Comparison of ENCODE assay signal across 10 mouse cellular contexts in the genomic region with DNA sequence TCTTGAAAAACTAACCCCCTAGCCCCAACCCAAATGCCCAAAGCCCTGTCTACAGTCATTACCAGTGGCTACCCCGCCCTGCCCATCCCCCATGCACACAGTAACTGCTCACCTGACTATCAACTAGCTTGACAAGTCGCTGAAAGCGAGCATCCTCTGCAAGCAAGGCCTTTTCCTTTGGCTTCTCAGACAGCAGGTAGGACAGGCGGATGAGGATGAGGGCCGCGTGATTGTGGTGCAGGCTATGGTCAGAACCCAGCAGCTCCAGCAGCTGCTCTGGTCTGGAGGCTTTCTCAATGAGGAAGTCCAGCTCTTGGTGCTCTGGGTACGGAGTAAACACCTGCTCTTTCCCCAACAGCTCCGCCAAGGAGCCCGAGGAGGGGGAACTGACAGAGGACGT. TPM values are rescaled to one million over a fixed set of nuclear protein-coding genes. Genes with fewer than 3 reads are reported as not detected.
DNase-seq lines count a peak whose midpoint lies in the region; ATAC-seq and TF ChIP-seq lines count a peak whose summit lies in the region.
"Had no signal": no experiment of that assay in that cellular context is flagged by ENCODE, and none has a peak within 500 bp of the region (broad histone marks: within the 10 kb centered on the region; RNA-seq: fewer than 3 reads in every experiment).

No protein-coding gene starts in this region.

- WGBS in hindbrain, embryonic 10.5 days, result 91% methylated on average over 10 of the region's 10 CpGs
- 91% methylated on average over 10 of the region's 10 CpGs for WGBS in hindbrain, postnatal 0 days
- WGBS in intestine, postnatal 0 days, result 65% methylated on average over 10 of the region's 10 CpGs
- 90% methylated on average over 10 of the region's 10 CpGs for WGBS in neural tube, embryonic 15.5 days

- H3K4me2 ChIP-seq in hindbrain, postnatal 0 days (ENCODE audit: low read depth, low read length), result no peak overlapping the region
- peak overlapping the region; percentile 82 for H3K4me2 ChIP-seq in intestine, postnatal 0 days (replicated peaks; ENCODE audit: low read depth)
- peak overlapping the region; percentile 2; the same call in 1 of the 2 replicates for H3K4me2 ChIP-seq in neural tube, embryonic 15.5 days
- H3K4me2 ChIP-seq: neural tube, embryonic 12.5 days had no signal

- H3K27ac ChIP-seq in hindbrain, embryonic 10.5 days, result no peak overlapping the region
- H3K27ac ChIP-seq in hindbrain, postnatal 0 days, result no peak overlapping the region
- no peak overlapping the region for H3K27ac ChIP-seq in intestine, postnatal 0 days (ENCODE audit: low read depth, low read length)
- no peak overlapping the region for H3K27ac ChIP-seq in neural tube, embryonic 15.5 days (replicated peaks)
- H3K27ac ChIP-seq: hindbrain, embryonic 14.5 days; neural tube, embryonic 12.5 days had no signal

- no peak for TF ChIP-seq CTCF in hindbrain, postnatal 0 days (IDR thresholded peaks at IDR 0.05; ENCODE audit: low read depth)
- no peak for TF ChIP-seq CTCF in intestine, postnatal 0 days (IDR thresholded peaks at IDR 0.05; ENCODE audit: low read depth)

- no peak for DNase-seq in hindbrain, embryonic 10.5 days (ENCODE audit: low spot score)
- DNase-seq in hindbrain, postnatal 0 days (ENCODE audit: low spot score), result no peak
- DNase-seq in ZHBTc4 (ENCODE audit: low read depth, low spot score), result peak; percentile 51
- DNase-seq in gastrocnemius, postnatal 14 days, result no peak
- no peak for DNase-seq in lung, postnatal 14 days
- DNase-seq: lung, postnatal 10 days had no signal

- no peak overlapping the region for H3K9ac ChIP-seq in hindbrain, postnatal 0 days (replicated peaks; ENCODE audit: low read length)
- no peak overlapping the region for H3K9ac ChIP-seq in intestine, postnatal 0 days (ENCODE audit: low read depth, low read length)
- no peak overlapping the region for H3K9ac ChIP-seq in neural tube, embryonic 15.5 days (replicated peaks)
- H3K9ac ChIP-seq: hindbrain, embryonic 14.5 days; neural tube, embryonic 12.5 days had no signal

- no peaks in the 10 kb centered on the region for H3K27me3 ChIP-seq in hindbrain, embryonic 10.5 days (ENCODE audit: insufficient read depth, poor library complexity, severe bottlenecking)
- H3K27me3 ChIP-seq in hindbrain, postnatal 0 days (ENCODE audit: insufficient read depth, low read length), result no peaks in the 10 kb centered on the region
- H3K27me3 ChIP-seq in intestine, postnatal 0 days (replicated peaks; ENCODE audit: control insufficient read depth, insufficient read depth, low read length), result no peaks in the 10 kb centered on the region
- no peaks in the 10 kb centered on the region for H3K27me3 ChIP-seq in neural tube, embryonic 15.5 days (replicated peaks)
- H3K27me3 ChIP-seq: neural tube, embryonic 12.5 days had no signal

- peaks cover 28% of the 10 kb centered on the region for H3K4me1 ChIP-seq in hindbrain, embryonic 10.5 days (replicated peaks)
- H3K4me1 ChIP-seq in hindbrain, postnatal 0 days (ENCODE audit: insufficient read depth, low read length), result peaks cover 8% of the 10 kb centered on the region
- H3K4me1 ChIP-seq in intestine, postnatal 0 days (replicated peaks; ENCODE audit: control insufficient read depth, insufficient read depth, low read length), result no peaks in the 10 kb centered on the region
- H3K4me1 ChIP-seq in neural tube, embryonic 15.5 days, result peaks cover 36% of the 10 kb centered on the region

- no peaks in the 10 kb centered on the region for H3K9me3 ChIP-seq in hindbrain, embryonic 10.5 days
- H3K9me3 ChIP-seq in hindbrain, postnatal 0 days (ENCODE audit: low read length), result no peaks in the 10 kb centered on the region
- H3K9me3 ChIP-seq in intestine, postnatal 0 days (ENCODE audit: control insufficient read depth), result no peaks in the 10 kb centered on the region
- no peaks in the 10 kb centered on the region for H3K9me3 ChIP-seq in neural tube, embryonic 15.5 days (replicated peaks)
- H3K9me3 ChIP-seq: neural tube, embryonic 12.5 days had no signal

- intact Hi-C loops in gastrocnemius, postnatal 14 days (cut with DNase I; ENCODE audit: low total_unique reads), result no loop called here

- peaks cover 61% of the 10 kb centered on the region for H3K36me3 ChIP-seq in hindbrain, embryonic 10.5 days
- H3K36me3 ChIP-seq in hindbrain, postnatal 0 days (ENCODE audit: insufficient read depth, low read length), result peaks cover 42% of the 10 kb centered on the region
- peaks cover 54% of the 10 kb centered on the region for H3K36me3 ChIP-seq in intestine, postnatal 0 days (ENCODE audit: control insufficient read depth, insufficient read depth)
- H3K36me3 ChIP-seq in neural tube, embryonic 15.5 days, result peaks cover 52% of the 10 kb centered on the region

- peak overlapping the region; percentile 0; the same call in 1 of the 2 replicates for H3K4me3 ChIP-seq in hindbrain, embryonic 10.5 days
- no peak overlapping the region for H3K4me3 ChIP-seq in hindbrain, postnatal 0 days (ENCODE audit: low read length)
- 0 out of 2 replicates have a peak overlapping the region, but pooled peaks have one; percentile 86 for H3K4me3 ChIP-seq in intestine, postnatal 0 days (ENCODE audit: low read depth, low read length)
- H3K4me3 ChIP-seq in neural tube, embryonic 15.5 days (replicated peaks), result no peak overlapping the region
- H3K4me3 ChIP-seq: neural tube, embryonic 12.5 days had no signal

- no peak for ATAC-seq in hindbrain, postnatal 0 days
- ATAC-seq in intestine, postnatal 0 days, result no peak
- no peak for ATAC-seq in neural tube, embryonic 15.5 days (ENCODE audit: low FRiP score)

RNA-seq across cellular contexts. Expression of gene Tbrg4, which starts 2.2 kb away (rescaled TPM):
- 59.5 and 62.2 TPM in 2 replicates for polyA plus RNA-seq in hindbrain, embryonic 10.5 days (2016; fragmentation: Nextera tagmentation; extraction: Ambion mirVana)
- 44.0 and 53.5 TPM in 2 replicates for total RNA-seq in hindbrain, postnatal 0 days (2014; rRNA removed)
- polyA plus RNA-seq in hindbrain, postnatal 0 days (2015; fragmentation: Nextera tagmentation; extraction: Ambion mirVana), result 31.3 and 34.7 TPM in 2 replicates
- 30.8 and 32.6 TPM in 2 replicates for polyA plus RNA-seq in intestine, postnatal 0 days (2015; fragmentation: Nextera tagmentation; extraction: Ambion mirVana)
- 34.2 and 39.9 TPM in 2 replicates for polyA plus RNA-seq in neural tube, embryonic 15.5 days (2015; fragmentation: Nextera tagmentation; extraction: Ambion mirVana)
- 10 to 100 TPM; 63.5 to 64.6 TPM for total RNA-seq in gastrocnemius, postnatal 14 days (2021)

RNA-seq across cellular contexts. Expression of gene Wap, which starts 14.7 kb away (rescaled TPM):
- polyA plus RNA-seq in hindbrain, embryonic 10.5 days (2016; fragmentation: Nextera tagmentation; extraction: Ambion mirVana), result not detected in 2 replicates
- total RNA-seq in hindbrain, postnatal 0 days (2014; rRNA removed), result not detected in 2 replicates
- not detected in 2 replicates for polyA plus RNA-seq in hindbrain, postnatal 0 days (2015; fragmentation: Nextera tagmentation; extraction: Ambion mirVana)
- 1.3 and 4.3 TPM in 2 replicates for polyA plus RNA-seq in intestine, postnatal 0 days (2015; fragmentation: Nextera tagmentation; extraction: Ambion mirVana)
- not detected in 2 replicates for polyA plus RNA-seq in neural tube, embryonic 15.5 days (2015; fragmentation: Nextera tagmentation; extraction: Ambion mirVana)
- not detected for total RNA-seq in gastrocnemius, postnatal 14 days (2021)
- polyA plus RNA-seq: hindbrain, embryonic 14.5 days; neural tube, embryonic 12.5 days had no signal

RNA-seq across cellular contexts. Expression of gene Nacad, which starts 17.9 kb away (rescaled TPM):
- 21.8 and 56.0 TPM in 2 replicates for polyA plus RNA-seq in hindbrain, embryonic 10.5 days (2016; fragmentation: Nextera tagmentation; extraction: Ambion mirVana)
- 84.0 and 84.9 TPM in 2 replicates for total RNA-seq in hindbrain, postnatal 0 days (2014; rRNA removed)
- 54.7 and 56.7 TPM in 2 replicates for polyA plus RNA-seq in hindbrain, postnatal 0 days (2015; fragmentation: Nextera tagmentation; extraction: Ambion mirVana)
- polyA plus RNA-seq in intestine, postnatal 0 days (2015; fragmentation: Nextera tagmentation; extraction: Ambion mirVana), result 4.0 and 4.8 TPM in 2 replicates
- polyA plus RNA-seq in neural tube, embryonic 15.5 days (2015; fragmentation: Nextera tagmentation; extraction: Ambion mirVana), result 66.7 and 78.2 TPM in 2 replicates
- under 1 TPM; 0.18 to 0.82 TPM for total RNA-seq in gastrocnemius, postnatal 14 days (2021)

RNA-seq across cellular contexts. Expression of gene Ramp3, which starts 34.6 kb away (rescaled TPM):
- polyA plus RNA-seq in hindbrain, embryonic 10.5 days (2016; fragmentation: Nextera tagmentation; extraction: Ambion mirVana), result 5.7 and 5.8 TPM in 2 replicates
- total RNA-seq in hindbrain, postnatal 0 days (2014; rRNA removed), result 27.7 and 29.3 TPM in 2 replicates
- polyA plus RNA-seq in hindbrain, postnatal 0 days (2015; fragmentation: Nextera tagmentation; extraction: Ambion mirVana), result 23.9 and 24.2 TPM in 2 replicates
- polyA plus RNA-seq in intestine, postnatal 0 days (2015; fragmentation: Nextera tagmentation; extraction: Ambion mirVana), result 2.8 and 2.9 TPM in 2 replicates
- polyA plus RNA-seq in neural tube, embryonic 15.5 days (2015; fragmentation: Nextera tagmentation; extraction: Ambion mirVana), result 29.9 and 32.1 TPM in 2 replicates
- under 1 TPM; 0.38 to 0.68 TPM for total RNA-seq in gastrocnemius, postnatal 14 days (2021)

Comparison
In these comparisons a context has a peak if more than half of its experiments do, and no peak if none do; other contexts are left out.
1. H3K4me3 ChIP-seq: peak in hindbrain, embryonic 10.5 days (single experiment) and intestine, postnatal 0 days (single experiment); none in hindbrain, postnatal 0 days (single experiment) and neural tube, embryonic 15.5 days (single experiment).